Mouse (Mus musculus) cerebellum, adult 11 months (tissue): ENCODE measurements at regions not wholly inside any gene's neighbourhood (a gene's known extent, or its start where the extent isn't known, plus 50 kb on each side); places are given as distances from the start of the nearest gene placed in this dataset.
"Not testable (repeated sequence)": the region's sequence is repeated elsewhere in the genome, so short reads cannot be mapped to it uniquely, and the experiment has no call there.

Experiments
- DNase-seq: peaks from one replicate; pipeline ENCODE4 v3.0.0; 2022

DNA sequence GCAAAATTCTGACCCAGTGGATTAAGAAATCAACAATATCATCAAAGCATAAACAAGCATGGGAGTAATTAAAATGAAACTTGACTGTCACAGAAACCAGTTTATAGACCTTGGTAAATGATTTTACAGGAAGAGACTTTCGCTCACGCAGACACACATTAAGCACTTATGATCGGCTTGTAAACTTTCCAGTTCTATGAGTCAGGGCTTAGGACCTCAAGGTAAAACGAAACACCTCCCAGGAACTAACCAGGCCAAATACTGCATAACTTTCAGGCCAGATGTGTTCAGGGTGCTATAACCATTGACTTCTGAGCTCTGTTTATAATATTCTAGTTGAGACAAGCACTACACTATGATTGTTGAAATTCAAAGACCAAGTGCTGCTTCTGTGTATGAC lies 312.1 kb upstream of the Klf6 start:
- DNase-seq, result no peak

DNA sequence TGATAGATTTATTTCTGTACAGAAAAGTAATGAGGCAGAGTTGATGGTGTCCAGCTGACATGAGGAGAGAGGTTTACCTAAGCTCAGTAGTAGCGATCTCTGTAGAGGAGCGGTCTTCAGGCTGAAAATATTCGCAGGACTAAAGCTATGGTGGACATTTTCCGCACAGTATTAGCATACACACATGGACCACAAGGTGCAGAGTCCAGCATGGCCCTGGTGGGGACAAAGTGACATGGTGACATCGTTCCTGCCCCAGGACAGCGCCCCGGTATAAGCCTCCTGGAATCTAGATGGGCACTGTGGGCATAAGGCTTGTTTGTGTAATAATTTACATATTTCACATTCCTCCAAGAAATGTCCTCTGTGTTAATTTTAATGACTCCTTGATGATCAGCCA lies 311.5 kb upstream of the Klf6 start:
- DNase-seq, result no peak

DNA sequence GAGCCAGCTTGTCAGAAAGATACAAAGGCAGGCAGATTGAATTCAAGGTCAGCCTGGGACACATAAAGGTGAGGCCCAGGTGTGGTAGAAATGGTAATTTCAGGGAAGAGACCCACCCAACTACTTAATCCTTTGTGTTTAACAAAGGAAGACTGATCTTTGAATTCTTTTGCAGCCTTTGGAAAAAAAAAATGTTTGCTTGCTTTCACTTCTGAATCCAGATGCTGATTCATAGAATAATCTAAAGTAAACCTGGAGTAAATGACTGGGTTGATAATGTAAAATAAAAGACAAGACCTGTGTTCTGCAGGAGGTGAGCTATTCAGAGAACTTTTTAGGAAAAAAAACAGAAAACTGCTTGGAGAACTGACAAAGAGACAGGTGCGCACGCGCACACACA lies 310.9 kb upstream of the Klf6 start:
- DNase-seq, result no peak

DNA sequence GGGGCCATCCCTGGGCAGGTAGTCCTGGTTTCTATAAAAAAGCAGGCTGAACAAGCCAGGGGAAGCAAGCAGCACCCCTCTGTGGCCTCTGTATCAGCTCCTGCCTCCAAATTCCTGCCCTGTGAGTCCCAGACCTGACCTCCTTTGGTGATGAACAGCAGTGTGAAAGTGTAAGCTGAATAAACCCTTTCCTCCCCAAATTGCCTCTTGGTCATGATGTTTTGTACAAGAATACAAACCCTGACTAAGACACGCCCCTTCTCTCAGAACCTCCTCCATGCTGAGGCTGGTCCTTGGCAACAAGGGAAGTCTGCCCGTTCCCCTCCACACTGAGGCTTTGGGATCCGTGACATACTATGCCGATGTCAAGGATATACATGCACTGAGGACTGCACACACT lies 310.2 kb upstream of the Klf6 start:
- DNase-seq, result no peak

DNA sequence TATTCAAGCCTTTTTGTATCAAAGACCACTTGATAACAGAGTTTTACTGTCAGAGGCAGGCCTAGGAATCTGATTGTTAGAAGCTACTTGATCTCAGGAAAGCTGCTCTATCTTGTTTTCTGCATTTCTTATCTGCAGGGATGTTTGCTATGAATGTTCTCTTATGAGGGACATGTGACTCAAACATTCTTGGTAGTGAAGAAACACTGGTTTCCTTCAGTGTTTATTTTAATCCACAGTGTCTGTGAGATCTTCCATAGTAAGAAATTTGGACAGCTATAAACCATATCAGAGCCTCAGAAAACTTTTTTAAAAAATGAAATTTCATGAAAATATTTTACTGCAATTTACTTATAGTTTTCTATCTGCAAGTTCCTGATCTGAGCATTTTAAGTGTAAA lies 307.8 kb upstream of the Klf6 start:
- no peak for DNase-seq

DNA sequence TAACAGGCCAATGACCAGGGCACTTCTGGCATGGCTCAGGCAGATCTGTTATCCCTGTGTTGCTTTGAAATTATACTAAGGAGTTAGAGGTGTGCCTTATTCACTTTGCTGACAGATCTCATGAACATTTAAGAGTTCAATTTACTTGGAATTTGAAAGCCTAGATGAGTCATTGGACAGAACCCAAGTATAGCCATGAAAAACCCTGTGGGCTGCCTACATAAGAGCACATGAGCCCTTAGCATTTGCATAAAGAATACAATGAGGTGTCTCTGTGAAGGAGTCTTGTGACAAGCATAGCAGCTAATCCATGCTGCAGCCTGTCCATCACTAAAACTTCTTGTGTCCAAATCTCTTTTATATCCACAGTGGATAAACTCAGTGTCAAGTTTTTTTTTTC lies 303.2 kb upstream of the Klf6 start:
- DNase-seq, result no peak

DNA sequence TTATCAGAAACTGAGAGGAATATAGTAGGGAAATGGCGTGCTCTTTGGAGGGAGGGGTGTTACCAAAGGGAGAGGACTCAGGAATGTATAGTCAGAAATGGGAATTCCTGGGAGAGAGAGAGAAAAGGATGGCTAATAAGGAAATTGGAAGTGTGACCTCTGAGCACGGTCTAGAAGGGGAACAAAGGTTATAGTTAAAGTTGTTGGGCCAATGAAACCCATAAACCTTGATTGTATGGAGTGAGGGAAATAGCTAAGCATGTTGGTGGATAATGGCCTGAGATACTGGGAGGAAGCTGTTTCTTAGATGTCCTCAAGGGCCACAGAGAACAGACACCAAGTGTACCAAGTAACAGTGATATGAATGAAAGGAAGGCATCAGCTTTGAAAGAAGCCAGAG lies 294.8 kb upstream of the Klf6 start:
- no peak for DNase-seq

DNA sequence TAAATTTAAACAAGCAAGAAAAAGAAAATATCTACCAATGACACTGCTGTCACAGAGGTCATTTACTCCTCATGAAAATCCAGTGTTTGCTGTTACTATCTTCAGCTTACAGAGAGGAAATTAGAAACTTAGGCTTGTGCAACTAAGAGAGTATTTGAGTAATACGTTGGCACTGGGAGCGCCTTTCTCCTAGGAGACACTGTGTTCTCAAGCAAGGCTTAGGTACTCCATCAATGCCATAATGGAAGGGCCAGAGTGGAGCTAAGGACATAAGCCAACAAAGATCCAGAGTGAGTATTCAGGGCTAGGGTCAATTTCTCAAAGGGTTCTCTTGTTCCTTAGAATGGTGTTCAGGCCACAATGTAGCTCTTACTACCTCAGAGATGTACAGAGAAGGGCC lies 294.4 kb upstream of the Klf6 start:
- no peak for DNase-seq

DNA sequence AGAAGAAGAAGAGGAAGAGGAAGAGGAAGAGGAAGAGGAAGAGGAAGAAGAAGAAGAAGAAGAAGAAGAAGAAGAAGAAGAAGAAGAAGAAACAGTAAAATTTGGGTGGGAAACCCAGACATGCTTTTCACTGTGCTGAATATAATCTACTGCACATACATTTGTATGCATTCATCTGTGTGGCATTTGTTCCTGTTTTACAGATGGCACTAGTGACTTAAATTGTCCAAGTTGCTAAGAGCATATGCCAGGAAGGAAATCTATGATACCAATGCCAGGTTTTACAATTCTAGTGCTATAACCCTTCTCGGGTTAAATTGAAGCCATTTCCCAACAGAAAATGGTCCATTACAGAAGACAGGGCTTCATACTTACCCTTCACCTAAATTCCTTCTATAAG lies 291.7 kb upstream of the Klf6 start:
- no peak for DNase-seq

DNA sequence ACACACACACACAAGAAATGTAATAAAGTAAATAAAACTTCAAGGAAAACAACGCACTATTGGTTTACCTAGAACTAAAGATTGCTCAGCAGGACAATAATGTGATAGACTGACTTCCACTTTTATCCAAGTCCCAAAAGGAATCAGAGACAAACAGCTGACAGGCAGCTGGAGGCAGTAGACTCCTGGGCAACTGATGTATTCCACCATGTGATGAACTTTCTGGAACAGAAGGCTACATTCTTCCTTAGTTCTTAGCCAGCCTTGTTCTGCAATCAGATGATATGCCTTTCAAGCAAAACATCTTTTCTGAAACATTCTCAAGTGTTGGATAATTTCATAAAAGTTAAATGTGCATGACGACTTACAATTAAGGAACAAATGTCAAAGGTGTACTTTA lies 290.9 kb upstream of the Klf6 start:
- no peak for DNase-seq

DNA sequence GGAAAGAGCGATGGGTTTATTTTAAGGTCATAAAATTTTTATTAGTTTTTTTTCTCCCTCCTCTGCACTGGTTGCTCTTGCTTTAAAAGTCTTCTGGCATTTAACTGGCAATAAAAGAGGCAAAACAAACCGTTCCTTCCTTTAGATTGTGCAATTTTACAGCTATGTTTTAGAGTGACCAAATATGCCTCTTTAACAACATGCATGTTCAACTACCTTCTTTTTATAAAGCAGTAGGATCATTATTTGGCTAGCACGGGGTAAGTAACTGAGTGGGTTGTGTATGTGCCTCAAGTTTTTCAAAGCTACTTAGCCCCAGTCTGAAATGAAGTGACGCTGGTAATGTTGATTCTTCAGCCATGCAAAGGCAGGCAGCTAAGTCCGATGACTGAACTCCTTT lies 284.7 kb upstream of the Klf6 start:
- DNase-seq, result no peak

DNA sequence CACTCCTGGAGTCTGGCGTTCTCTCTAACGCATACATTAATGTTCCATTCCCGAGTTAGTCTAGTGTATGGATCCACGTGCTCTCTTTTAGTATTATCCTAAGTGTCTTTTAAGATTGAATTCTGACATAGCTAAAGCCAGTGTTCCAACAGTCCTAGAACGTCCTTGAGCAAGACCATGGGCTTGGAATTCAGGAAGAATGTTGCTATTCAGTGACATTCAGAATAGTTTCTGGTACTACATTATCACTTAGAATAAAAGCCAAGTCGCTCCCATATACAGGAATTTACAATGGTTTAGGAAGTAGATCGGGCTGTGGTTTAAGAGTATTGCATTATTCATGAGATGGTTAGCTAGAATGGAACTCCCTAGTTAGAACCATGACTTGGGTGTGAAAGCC lies 277.6 kb upstream of the Klf6 start:
- DNase-seq, result not testable (repeated sequence)

DNA sequence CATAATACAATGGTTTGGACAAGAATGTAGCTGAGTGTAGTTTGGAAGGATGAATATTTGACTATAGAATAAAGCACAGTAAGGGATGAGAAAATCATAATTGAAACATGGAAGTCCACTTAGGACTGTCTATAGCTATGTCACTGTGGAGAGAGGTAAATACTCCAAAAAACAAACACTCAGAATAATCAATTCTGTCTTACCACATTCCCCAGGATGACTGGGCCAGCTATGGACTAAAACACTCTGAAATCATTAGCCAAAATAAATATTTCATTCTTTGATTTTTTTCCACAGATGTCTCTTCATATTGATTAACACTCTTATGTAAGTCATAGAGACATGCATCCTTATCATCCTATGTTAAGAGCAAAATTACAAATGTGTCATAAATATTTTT lies 274.1 kb upstream of the Klf6 start:
- no peak for DNase-seq

DNA sequence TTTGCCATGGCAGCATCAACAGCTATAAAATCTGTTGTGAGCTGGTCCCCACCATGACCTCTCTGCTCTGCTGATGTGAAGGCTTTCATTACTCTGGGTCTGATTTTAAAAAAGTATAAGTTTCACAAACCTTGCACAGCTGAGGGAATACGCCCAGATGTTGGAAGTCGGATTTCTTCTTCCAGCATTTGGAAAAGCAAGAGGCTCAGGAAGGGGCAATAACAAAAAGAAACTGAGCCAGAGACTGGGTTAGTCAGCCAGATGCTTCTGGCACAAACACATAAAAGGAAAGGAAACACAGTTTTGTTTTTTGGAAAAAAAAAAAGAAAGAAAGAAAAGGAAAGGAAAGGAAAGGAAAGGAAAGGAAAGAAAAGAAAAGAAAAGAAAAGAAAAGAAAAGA lies 270.0 kb upstream of the Klf6 start:
- DNase-seq, result no peak

DNA sequence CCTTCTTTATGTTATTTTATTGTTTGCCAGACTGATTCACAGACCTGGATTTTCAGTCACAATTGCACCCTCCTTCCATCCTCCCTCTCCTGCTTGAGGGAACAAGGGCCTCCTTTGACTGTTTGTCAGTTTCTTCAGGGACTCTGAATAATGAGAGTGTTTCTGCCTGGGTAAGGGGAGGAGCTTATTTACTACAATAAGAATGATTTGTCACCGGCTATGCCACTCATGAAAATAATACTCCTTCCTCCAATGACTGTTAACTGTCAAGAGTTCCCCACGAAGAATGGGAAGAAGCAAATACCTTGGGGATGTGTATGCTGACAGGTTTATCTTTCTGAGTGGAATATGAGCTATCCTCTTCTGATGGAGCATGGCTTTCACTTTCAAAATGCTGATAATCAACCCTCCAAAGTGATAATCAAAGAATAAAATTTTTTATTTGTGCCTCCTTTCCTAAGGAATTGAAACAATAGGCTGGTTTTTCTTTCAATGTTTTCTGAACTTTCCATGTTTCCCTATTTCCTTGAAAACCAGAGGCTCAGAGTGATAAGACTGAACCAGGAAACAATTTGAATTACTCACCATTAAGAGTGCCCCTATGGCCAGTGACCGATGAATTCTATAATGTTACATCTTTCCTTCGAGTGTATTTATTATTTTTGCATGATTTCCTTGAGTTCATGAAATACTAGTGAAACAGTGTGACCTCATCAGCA lies 269.3 kb upstream of the Klf6 start:
- DNase-seq, result no peak

DNA sequence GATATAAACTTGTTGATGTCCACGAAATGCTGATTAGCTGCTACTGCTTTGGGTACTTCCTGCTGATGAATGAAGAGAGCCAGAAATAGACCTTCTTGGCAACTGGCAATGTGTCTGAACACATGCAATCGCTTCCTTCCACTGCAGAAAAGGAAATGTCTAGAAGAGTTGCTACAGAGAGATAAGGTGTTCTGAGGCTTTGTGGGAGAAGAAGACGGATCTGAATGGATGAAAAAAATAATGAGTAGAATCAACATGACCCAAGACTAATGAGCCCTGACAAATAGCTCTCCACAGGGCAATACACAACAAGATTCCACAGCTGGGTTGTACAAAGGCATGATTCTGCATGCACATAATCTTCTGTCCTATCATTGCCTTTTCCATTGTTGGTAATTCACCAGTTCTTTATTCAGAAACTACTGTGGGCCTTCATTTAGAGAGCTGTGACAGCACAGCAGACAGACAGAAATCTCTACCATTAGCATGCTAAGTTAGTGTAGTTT lies 268.7 kb upstream of the Klf6 start:
- no peak for DNase-seq

DNA sequence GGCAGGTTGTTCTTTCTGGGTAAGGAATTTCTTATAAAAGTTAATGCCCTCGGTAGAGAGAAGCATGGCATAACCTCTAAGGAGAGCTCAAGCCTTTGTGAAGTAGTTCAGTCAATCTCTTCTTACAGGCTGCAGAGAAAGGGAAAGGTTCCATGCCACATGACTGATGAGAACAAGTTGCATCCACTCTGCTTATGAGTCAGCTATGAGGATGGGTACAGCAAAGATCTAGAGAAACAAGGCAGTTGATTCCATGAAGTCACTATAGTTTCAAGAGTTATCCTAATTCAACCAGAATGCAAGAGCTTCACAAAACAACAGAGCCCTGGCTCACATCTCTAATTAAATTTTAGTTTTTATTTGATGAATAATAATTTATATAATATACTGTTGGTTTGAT lies 259.6 kb upstream of the Klf6 start:
- DNase-seq, result no peak

DNA sequence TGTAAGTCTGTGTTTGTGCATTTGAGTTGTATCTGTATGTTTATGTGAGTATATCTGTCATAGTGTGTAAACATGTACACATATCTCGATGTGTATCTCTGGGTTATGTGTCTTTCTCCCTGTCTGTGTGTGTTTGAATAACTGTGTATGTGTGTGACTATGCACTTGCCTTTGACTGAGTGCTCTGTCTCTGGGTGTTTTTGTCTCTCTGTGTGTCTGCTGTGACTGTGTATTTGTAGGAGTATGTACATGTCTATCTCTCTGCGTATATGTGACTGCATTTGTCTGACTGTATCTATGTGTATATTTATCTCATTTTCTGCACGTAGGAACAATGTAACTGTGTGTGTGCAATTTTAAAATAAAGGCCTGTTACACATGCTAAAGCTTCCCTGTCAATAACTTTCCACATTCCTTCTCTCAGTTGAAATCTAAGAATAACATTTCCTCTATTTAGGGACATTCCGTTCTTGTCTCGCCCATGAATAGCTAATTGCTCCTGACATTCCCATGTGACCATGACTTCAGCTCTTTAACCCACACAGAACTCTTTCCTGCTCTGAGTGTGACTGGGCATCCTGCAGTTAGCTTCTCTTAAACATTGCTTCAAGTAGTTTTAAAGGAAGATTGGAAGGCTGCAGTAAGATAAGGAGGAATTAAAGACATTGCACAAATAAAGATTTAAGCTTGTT lies 257.2 kb upstream of the Klf6 start:
- no peak for DNase-seq

DNA sequence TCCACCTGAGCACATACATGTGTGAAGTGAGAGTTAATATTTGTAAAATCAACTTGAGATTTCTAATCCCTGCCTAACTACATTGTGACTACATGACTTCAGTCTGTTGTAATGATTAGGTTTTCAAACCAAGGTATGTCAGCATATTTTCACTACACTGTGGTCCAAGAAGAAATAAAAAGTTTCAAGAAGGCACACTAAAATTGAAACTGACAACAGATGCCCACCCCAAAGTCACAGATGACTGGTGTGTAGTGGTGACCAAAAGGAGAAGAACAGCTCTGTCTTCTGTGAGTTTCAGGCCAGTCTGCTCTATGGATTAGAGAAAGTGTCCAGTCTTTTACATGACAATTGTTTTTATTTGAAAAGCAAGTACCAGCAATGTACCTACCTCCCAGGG lies 255.9 kb upstream of the Klf6 start:
- no peak for DNase-seq

DNA sequence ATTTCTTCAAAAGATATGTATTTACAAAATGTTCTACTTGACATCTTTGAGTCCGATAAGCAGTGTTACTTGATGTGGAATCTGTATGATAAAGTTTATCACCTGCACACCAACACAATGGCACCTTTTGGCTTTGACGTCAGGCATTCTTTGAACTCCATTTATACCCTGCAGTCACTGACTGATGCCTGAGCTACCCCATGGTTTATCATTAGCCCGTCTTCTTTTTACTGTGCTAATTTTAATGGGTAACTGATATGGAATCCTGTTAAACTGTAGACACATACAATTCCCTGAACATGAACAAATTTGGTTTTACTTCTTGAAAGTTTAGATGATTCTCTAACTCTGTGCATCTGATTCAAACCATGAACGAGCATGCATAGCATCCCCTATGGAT lies 253.8 kb upstream of the Klf6 start:
- no peak for DNase-seq

DNA sequence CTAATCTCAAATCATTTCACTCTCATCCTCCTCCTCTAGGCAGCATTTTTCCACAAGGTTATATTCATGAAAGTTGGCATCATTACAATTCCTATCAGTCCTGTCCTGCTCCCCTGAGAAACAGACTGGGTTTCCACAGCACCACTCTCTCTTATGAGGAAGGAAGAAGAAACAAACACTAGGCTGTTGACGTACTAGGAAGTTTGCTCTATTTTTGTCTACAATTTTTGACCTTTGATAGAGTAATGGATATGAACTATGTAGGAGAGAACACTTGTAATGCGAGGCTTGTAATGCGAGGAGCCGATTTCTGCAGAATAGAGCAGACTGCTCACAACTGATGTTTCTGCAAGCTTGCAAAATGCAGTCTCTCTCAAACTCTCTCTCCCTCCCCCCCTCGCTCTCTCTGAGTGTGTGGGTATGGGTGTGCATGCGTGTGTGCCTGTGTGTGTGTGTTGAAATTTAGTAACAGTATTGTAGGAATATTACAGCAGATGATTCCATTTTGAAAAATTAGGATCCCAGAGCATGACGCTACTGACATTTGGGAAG lies 247.0 kb upstream of the Klf6 start:
- DNase-seq, result no peak

DNA sequence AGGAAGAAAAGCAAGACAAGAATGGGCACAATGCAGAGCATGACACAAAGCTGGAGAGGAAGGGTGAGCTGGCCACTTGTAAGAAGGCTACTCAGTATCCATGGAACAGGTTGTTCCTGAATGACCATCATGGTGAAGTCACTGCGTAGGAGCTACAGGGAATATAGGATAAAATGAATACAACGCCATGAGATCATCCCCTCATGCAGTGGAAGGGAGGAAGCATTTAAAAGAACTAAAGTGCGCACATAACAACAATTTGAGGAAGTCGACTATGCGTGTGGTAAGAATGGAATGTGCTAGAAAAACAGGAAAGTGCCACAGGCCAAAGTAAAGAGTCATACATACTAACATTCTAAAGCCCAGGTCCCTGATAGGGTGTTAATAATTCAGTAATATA lies 246.4 kb upstream of the Klf6 start:
- no peak for DNase-seq

DNA sequence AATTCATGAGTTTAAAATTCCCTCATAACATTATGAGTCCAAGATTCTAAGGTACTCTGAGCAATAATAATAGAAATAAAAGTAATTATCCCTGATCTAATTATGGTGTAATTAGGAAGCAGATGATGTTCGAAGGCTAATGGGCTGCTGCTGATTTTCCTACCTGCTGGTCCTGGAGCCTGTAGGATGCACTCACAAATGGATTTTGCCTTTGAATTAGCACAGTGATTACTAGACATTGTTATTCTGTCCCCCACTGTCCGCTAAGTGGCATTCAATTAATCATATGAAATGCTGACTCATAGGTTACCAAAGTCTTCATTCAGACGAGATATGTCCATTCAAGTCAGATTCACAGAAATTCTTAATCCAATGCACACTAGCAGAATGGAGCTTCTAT lies 246.0 kb upstream of the Klf6 start:
- DNase-seq, result no peak

DNA sequence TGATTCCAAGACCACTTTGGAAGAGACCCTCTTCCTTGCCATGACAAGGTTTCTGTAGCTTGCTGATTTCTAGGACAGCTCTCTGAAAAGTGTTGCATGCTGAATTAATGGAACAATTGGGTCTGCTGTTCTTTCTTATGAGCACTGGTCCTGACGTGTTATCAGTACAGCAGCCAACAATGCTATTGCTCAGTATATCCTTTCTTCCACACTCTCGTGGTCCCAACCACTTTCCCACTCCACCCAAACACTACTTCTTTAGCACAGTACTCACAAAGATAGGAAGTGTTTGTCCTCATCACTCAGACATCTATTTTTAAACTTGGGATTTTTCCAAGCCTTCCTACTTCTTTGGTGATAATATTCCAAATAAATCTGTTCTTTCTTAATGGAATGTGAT lies 233.2 kb upstream of the Klf6 start:
- DNase-seq, result no peak

DNA sequence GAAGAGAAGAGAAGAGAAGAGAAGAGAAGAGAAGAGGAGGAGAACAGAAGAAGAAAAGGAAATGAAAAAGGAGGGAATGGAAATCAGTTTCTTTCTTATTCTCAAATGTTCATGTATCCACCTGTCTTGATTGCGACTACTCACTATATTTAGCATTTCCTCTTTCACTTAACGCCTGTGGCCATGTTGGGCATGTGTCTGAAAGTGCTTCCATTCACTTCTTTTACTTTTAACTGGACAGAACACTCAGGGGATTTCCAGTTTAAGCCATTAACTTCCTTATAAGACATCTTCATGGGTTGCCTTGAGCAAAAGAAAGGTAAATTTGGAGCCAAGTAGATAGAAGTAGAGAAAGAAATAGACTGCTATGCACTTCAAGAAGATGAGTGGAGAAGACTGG lies 226.3 kb upstream of the Klf6 start:
- no peak for DNase-seq
